Mouse (Mus musculus): ENCODE data around the gene Trappc13. TPM values are rescaled to one million over a fixed set of nuclear protein-coding genes. Genes with fewer than 3 reads are reported as not detected.

The Trappc13 gene
- polyA plus RNA-seq, 1 experiment = 79.0 TPM

GRCm38 (mm10) chr13:104178650-104179121 lies 417 bp upstream of the Trappc13 start, which contains the start of gene Trim23:
TSS of gene Trim23 (plus strand) at chr13:104178797.
- peak within 1 kb of the TSS; percentile 92 for H3K4me3 ChIP-seq (ENCODE audit: low read depth, low read length)
- peak within 1 kb of the TSS; percentile 39 for H3K27ac ChIP-seq (ENCODE audit: insufficient read depth, low read length)
- no peaks in the 10 kb centered on the region for H3K27me3 ChIP-seq (ENCODE audit: control insufficient read depth, insufficient read depth, low read length, poor library complexity, severe bottlenecking)
- peaks cover 5% of the 10 kb centered on the region for H3K36me3 ChIP-seq (ENCODE audit: control insufficient read depth, insufficient read depth, low read length, poor library complexity, severe bottlenecking)
- TF ChIP-seq POLR2A (IDR thresholded peaks at IDR 0.05; ENCODE audit: insufficient read depth, low read length) (peak; percentile 91), EP300 (IDR thresholded peaks at IDR 0.05; ENCODE audit: insufficient read depth, low read depth, low read length) (no peak), CTCF (IDR thresholded peaks at IDR 0.05; ENCODE audit: low read depth, low read length) (peak; percentile 0)
- no peaks in the 10 kb centered on the region for H3K9me3 ChIP-seq (replicated peaks; ENCODE audit: control insufficient read depth, insufficient read depth, low read length, poor library complexity, severe bottlenecking)
- H3K9ac ChIP-seq (ENCODE audit: low read depth, poor library complexity, severe bottlenecking) = peak within 1 kb of the TSS; percentile 70
- no peaks in the 10 kb centered on the region for H3K4me1 ChIP-seq (ENCODE audit: control insufficient read depth, insufficient read depth, low read length)

- Histone ChIP-seq H3K4me3 (ENCODE audit: low read depth, low read length) (peak overlapping the region; percentile 28), H3K4me1 (ENCODE audit: control insufficient read depth, insufficient read depth, low read length) (no peaks in the 10 kb centered on the region), H3K9me3 (replicated peaks; ENCODE audit: control insufficient read depth, insufficient read depth, low read length, poor library complexity, severe bottlenecking) (no peaks in the 10 kb centered on the region), H3K27ac (ENCODE audit: insufficient read depth, low read length) (no peak overlapping the region), H3K27me3 (ENCODE audit: control insufficient read depth, insufficient read depth, low read length, poor library complexity, severe bottlenecking) (no peaks in the 10 kb centered on the region), H3K36me3 (ENCODE audit: control insufficient read depth, insufficient read depth, low read length, poor library complexity, severe bottlenecking) (peaks cover 5% of the 10 kb centered on the region), H3K9ac (ENCODE audit: low read depth, poor library complexity, severe bottlenecking) (0 out of 2 replicates have a peak overlapping the region, but pooled peaks have one; percentile 39)
- TF ChIP-seq EP300 (IDR thresholded peaks at IDR 0.05; ENCODE audit: insufficient read depth, low read depth, low read length) = no peak
- TF ChIP-seq CTCF (IDR thresholded peaks at IDR 0.05; ENCODE audit: low read depth, low read length) = no peak
- TF ChIP-seq POLR2A (IDR thresholded peaks at IDR 0.05; ENCODE audit: insufficient read depth, low read length) = no peak
Measured at GRCm38 (mm10) chr13:104176874-104177273, 1.4 kb downstream of the Trappc13 start.

GRCm38 (mm10) chr13:104172498-104172897 lies 5.8 kb downstream of the Trappc13 start:
- no peaks in the 10 kb centered on the region for H3K9me3 ChIP-seq (replicated peaks; ENCODE audit: control insufficient read depth, insufficient read depth, low read length, poor library complexity, severe bottlenecking)
- H3K4me3 ChIP-seq (ENCODE audit: low read depth, low read length) = no peak overlapping the region
- H3K9ac ChIP-seq (ENCODE audit: low read depth, poor library complexity, severe bottlenecking) = no peak overlapping the region
- TF ChIP-seq EP300 (IDR thresholded peaks at IDR 0.05; ENCODE audit: insufficient read depth, low read depth, low read length) (no peak), POLR2A (IDR thresholded peaks at IDR 0.05; ENCODE audit: insufficient read depth, low read length) (no peak), CTCF (IDR thresholded peaks at IDR 0.05; ENCODE audit: low read depth, low read length) (no peak)
- H3K4me1 ChIP-seq (ENCODE audit: control insufficient read depth, insufficient read depth, low read length) = no peaks in the 10 kb centered on the region
- peaks cover 12% of the 10 kb centered on the region for H3K36me3 ChIP-seq (ENCODE audit: control insufficient read depth, insufficient read depth, low read length, poor library complexity, severe bottlenecking)
- no peak overlapping the region for H3K27ac ChIP-seq (ENCODE audit: insufficient read depth, low read length)
- H3K27me3 ChIP-seq (ENCODE audit: control insufficient read depth, insufficient read depth, low read length, poor library complexity, severe bottlenecking) = no peaks in the 10 kb centered on the region

- H3K4me3 ChIP-seq (ENCODE audit: low read depth, low read length) = no peak overlapping the region
- H3K4me1 ChIP-seq (ENCODE audit: control insufficient read depth, insufficient read depth, low read length) = no peaks in the 10 kb centered on the region
- no peak for TF ChIP-seq CTCF (IDR thresholded peaks at IDR 0.05; ENCODE audit: low read depth, low read length)
- no peak overlapping the region for H3K9ac ChIP-seq (ENCODE audit: low read depth, poor library complexity, severe bottlenecking)
- peaks cover 19% of the 10 kb centered on the region for H3K36me3 ChIP-seq (ENCODE audit: control insufficient read depth, insufficient read depth, low read length, poor library complexity, severe bottlenecking)
- H3K27ac ChIP-seq (ENCODE audit: insufficient read depth, low read length) = no peak overlapping the region
- H3K9me3 ChIP-seq (replicated peaks; ENCODE audit: control insufficient read depth, insufficient read depth, low read length, poor library complexity, severe bottlenecking) = no peaks in the 10 kb centered on the region
- H3K27me3 ChIP-seq (ENCODE audit: control insufficient read depth, insufficient read depth, low read length, poor library complexity, severe bottlenecking) = no peaks in the 10 kb centered on the region
Measured at GRCm38 (mm10) chr13:104171711-104172110, 6.6 kb downstream of the Trappc13 start.

- Histone ChIP-seq H3K9me3 (replicated peaks; ENCODE audit: control insufficient read depth, insufficient read depth, low read length, poor library complexity, severe bottlenecking) (no peaks in the 10 kb centered on the region), H3K27ac (ENCODE audit: insufficient read depth, low read length) (no peak overlapping the region), H3K9ac (ENCODE audit: low read depth, poor library complexity, severe bottlenecking) (no peak overlapping the region), H3K4me3 (ENCODE audit: low read depth, low read length) (no peak overlapping the region), H3K27me3 (ENCODE audit: control insufficient read depth, insufficient read depth, low read length, poor library complexity, severe bottlenecking) (no peaks in the 10 kb centered on the region), H3K4me1 (ENCODE audit: control insufficient read depth, insufficient read depth, low read length) (no peaks in the 10 kb centered on the region), H3K36me3 (ENCODE audit: control insufficient read depth, insufficient read depth, low read length, poor library complexity, severe bottlenecking) (peaks cover 27% of the 10 kb centered on the region)
- TF ChIP-seq POLR2A (IDR thresholded peaks at IDR 0.05; ENCODE audit: insufficient read depth, low read length) = no peak
- TF ChIP-seq CTCF (IDR thresholded peaks at IDR 0.05; ENCODE audit: low read depth, low read length) = no peak
- no peak for TF ChIP-seq EP300 (IDR thresholded peaks at IDR 0.05; ENCODE audit: insufficient read depth, low read depth, low read length)
Measured at GRCm38 (mm10) chr13:104155686-104156085, 22.6 kb downstream of the Trappc13 start.

- TF ChIP-seq EP300 (IDR thresholded peaks at IDR 0.05; ENCODE audit: insufficient read depth, low read depth, low read length) (no peak), POLR2A (IDR thresholded peaks at IDR 0.05; ENCODE audit: insufficient read depth, low read length) (no peak), CTCF (IDR thresholded peaks at IDR 0.05; ENCODE audit: low read depth, low read length) (no peak)
- no peak overlapping the region for H3K27ac ChIP-seq (ENCODE audit: insufficient read depth, low read length)
- no peaks in the 10 kb centered on the region for H3K27me3 ChIP-seq (ENCODE audit: control insufficient read depth, insufficient read depth, low read length, poor library complexity, severe bottlenecking)
- H3K9me3 ChIP-seq (replicated peaks; ENCODE audit: control insufficient read depth, insufficient read depth, low read length, poor library complexity, severe bottlenecking) = no peaks in the 10 kb centered on the region
- no peak overlapping the region for H3K4me3 ChIP-seq (ENCODE audit: low read depth, low read length)
- H3K4me1 ChIP-seq (ENCODE audit: control insufficient read depth, insufficient read depth, low read length) = no peaks in the 10 kb centered on the region
- H3K9ac ChIP-seq (ENCODE audit: low read depth, poor library complexity, severe bottlenecking) = no peak overlapping the region
- peaks cover 26% of the 10 kb centered on the region for H3K36me3 ChIP-seq (ENCODE audit: control insufficient read depth, insufficient read depth, low read length, poor library complexity, severe bottlenecking)
Measured at GRCm38 (mm10) chr13:104155106-104155505, 23.2 kb downstream of the Trappc13 start.

Data from ES-Bruce4 (cell line).